Mouse (Mus musculus) liver, postnatal 0 days (tissue): ENCODE results near the gene Kcnn1.

ENCODE experiments used
- CTCF ChIP-seq: sonication (generic); IDR thresholded peaks from 2 replicates; pipeline ENCODE4 v1.5.1; 2016; ENCODE audit warnings: antibody characterized with exemption, low read depth
- EP300 ChIP-seq: IDR thresholded peaks from 2 replicates; pipeline ENCODE4 v1.6.1; 2016; ENCODE audit warnings: antibody characterized with exemption, low read depth, mild to moderate bottlenecking

DNA sequence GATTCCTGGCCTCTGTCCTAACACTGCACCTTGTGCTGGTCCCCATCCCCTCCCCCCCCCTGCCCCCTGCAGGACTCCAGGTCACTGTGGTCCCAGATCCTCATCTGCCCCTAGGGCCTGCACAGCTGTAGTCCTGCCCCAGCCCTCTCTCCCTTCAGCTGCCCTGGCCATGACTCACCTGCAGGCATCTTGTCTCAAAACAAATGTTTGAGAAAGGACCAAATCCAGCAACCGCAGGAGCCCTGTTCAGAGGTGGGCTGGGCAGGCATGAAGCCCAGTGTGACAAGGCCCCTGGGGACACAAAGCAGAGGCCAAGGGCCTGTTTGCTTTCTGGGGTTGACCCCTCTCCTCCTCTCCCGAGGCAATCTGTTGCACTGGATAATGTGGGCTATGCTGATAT is 15.1 kb upstream of the Kcnn1 start:
- TF ChIP-seq CTCF (no peak), EP300 (no peak)
